Mouse (Mus musculus) thymus, adult 2 months (tissue): ENCODE data around the gene 1700113H08Rik.

ENCODE experiments used
- CTCF ChIP-seq: fragments of 200-500 bp; IDR thresholded peaks from 2 replicates; pipeline ENCODE4 v1.5.1; 2012; ENCODE audit warnings: mild to moderate bottlenecking, control low read depth, low read length, moderate library complexity, borderline replicate concordance; ENCODE audit not compliant: control insufficient read depth, poor library complexity, insufficient read depth; ENCODE audit errors: extremely low read depth
- POLR2A ChIP-seq: fragments of 200-500 bp; IDR thresholded peaks from 2 replicates; pipeline ENCODE4 v1.6.1; 2012; ENCODE audit warnings: mild to moderate bottlenecking, low read length, control low read depth, moderate library complexity; ENCODE audit not compliant: control insufficient read depth, poor library complexity, insufficient read depth; ENCODE audit errors: extremely low read depth

GRCm38 (mm10) chr10:87153731-87154505 is 96.1 kb downstream of the 1700113H08Rik start:
- TF ChIP-seq CTCF (no peak), POLR2A (no peak)
